Mouse (Mus musculus) left cerebral cortex, postnatal 25 days (tissue): ENCODE measurements around the gene Scfd2. TPM values are rescaled to one million over a fixed set of nuclear protein-coding genes. Genes with fewer than 3 reads are reported as not detected.

ENCODE experiments used
- DNase-seq, 2 experiments: peaks; one replicate each; pipeline ENCODE4 v3.0.0; 2022; ENCODE audit warnings: low spot score in 2 of 2, mixed read lengths in 1 of 2
- intact Hi-C: fragments of 180-260 bp; cut with DNase I; formaldehyde crosslinking; loops from one replicate; pipeline ENCODE4 v1.15.1; 2025
- total RNA-seq, 2 experiments: library from RNA; stranded (reverse); gene quantifications; 2 replicates each; pipeline ENCODE4 v1.2.3; 2021

Scfd2 gene
- total RNA-seq, 2 experiments from 2014 or later: 27.9 to 28.1 TPM

DNA sequence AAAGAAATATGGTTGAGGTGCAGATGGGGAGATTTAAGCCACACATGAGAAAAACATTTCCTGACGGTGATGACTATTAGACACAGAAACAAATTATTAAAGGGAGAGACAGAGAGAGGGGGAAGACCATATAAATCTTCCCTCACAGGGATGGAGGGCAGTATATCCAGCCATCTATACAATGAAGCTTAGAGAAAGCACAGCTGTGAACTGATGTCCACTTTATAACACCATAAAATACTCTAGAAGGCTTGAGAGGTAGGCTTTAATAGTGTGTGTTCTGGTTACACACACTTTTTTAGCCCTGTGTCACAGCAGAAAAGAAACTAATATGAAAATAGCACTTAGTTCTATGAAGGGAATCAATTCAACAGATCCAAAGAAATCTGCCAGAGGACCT is 61.9 kb downstream of the Scfd2 start:
- intact Hi-C loops: no loop called here
- no peak for DNase-seq

- intact Hi-C loops: no loop called here
- DNase-seq: no peak
Observed at GRCm38 (mm10) chr5:74467753-74468152, 63.8 kb downstream of the Scfd2 start.

DNA sequence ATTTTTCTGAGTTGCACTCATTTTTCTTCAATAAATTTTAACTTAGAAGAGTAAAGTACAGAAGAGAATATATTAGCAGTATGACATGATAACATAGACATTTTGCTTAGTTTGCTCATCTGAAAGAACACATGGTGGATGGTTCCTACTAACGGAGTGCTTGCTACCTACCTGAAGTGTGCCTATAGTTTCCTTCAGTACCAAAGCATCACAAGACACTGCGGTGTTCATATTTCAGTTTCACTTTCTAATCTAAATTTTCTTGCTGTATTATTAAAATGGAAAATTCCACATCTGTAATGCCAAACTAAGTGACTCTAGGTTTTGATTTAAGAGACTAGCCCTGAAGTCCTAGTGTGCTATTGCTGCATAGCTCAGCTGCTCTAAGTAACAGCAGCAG is 74.8 kb downstream of the Scfd2 start:
- DNase-seq: no peak
- intact Hi-C loops: no loop called here

- no peak for DNase-seq
- intact Hi-C loops: no loop called here
Observed at GRCm38 (mm10) chr5:74455510-74456269, 75.9 kb downstream of the Scfd2 start.

- no peak for DNase-seq
- intact Hi-C loops: no loop called here
Observed at GRCm38 (mm10) chr5:74455094-74455493, 76.5 kb downstream of the Scfd2 start.

GRCm38 (mm10) chr5:74450977-74451376 is 80.6 kb downstream of the Scfd2 start:
- intact Hi-C loops: no loop called here
- no peak for DNase-seq

DNA sequence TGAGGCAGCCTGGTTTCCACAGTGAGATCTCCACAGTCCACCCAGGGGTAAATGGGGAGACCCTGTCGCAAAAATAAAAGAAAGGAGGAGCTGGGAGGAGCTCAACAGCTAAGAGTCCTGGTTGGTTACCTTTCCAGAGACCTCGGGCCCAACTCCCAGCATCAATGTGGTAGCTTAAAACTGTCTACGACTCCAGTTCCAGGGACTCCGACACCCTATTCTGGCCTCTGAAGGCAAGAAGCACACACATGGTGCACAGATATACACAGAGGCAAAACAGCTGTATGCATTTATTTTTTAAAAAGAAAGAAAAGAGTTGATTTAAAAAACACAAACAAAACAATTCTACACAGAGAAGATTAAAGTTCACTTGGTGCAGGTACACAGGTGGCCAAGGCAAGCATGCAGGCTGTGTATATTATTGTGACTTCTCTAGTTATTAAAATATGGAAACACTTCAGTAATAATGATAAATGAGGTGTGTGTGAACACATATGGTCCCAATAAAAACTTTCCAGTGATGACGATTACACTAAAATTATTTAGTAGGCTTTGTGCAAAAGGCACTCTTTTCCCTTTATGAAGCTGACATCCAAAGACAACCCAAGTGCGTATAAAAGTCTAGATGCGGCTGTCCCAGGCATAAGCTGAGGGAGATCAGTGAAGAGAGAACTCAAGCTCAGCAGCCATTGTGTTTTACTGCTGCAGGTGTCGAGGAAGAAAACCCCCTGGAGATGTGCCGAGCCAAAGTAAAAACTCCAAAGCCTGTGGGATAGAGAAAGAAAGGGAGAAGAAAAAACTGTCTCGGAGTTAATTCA is 83.8 kb downstream of the Scfd2 start:
- intact Hi-C loops: no loop called here
- no peak for DNase-seq

DNA sequence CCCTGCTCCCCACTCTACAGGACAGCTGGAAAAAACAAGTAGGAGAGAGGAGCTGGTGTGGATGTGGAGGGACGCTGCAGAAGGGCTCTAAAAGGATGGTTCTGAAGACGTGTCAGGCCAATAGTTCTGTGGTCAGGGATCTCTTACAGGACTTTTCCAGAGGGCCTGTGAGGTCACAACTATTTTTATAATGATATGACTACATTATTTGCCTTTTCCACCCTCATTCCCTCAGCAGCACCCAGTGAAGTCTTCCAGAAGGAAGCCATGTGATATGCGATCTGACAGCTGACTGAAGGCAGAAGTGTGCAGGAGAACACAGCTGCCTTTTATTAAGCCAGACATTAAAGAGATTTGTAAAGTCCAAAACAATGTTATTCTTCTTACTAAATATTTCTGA is 85.7 kb downstream of the Scfd2 start:
- DNase-seq: no peak
- intact Hi-C loops: no loop called here

DNA sequence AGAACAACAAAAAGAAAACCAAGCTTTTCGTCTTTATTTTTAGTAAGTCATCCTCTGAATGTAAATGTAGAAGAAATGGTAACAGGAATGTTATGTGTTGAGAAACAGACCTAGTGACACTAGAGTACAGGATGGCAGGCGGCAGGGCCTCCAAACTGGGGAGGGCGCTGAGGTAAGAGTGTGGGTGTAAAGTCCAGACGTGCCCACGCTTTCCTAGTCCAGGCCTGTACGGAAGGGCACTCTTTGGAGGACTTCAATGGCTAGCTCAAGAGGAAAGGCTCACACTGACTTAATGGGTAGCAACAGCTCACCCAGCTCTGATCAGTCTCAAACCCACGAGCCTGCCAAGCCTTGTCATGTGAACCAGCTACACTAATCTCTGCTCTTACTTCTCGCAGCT is 93.2 kb downstream of the Scfd2 start:
- intact Hi-C loops: loop anchor here (10.0 kb wide), 2 partner anchors 506 to 684 kb away; no protein-coding TSS in a partner anchor
- DNase-seq: no peak

- DNase-seq: peak; percentile 72 to 74
- intact Hi-C loops: loop anchor here (2.0 to 10.0 kb wide), 4 partner anchors 121 to 723 kb away; no protein-coding TSS in a partner anchor
Observed at GRCm38 (mm10) chr5:74433580-74434147, 97.9 kb downstream of the Scfd2 start.

DNA sequence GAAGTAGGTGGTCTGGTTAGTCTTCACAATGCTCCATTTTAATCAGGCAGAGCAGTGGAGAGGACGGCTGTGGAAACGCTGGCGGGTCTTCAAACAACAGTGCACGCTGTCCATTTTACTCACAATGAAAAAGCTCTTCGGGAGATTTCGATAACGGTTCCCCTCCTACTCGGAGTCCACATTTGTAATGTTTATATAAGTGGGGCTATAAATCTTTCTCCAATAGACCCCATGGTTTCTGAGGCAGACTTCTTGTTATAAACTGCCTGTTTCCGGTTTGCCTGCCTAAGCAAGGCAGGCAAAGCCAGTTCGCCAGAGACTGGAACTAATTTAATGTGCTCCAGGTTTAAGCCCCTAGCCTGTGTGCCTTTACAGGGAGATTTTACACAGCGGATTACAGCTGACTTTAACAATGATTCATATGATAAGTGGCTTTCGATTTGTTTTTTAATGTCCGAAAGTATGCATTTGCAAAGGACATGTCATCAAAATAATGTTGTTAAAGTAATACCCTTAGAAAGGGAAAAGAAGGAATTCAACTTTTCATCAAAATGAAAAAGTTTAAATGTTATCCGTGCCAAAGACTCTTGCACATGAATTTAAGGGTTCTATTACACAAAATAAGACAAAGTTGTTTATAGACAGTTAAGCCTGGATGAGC is 98.5 kb downstream of the Scfd2 start:
- no peak for DNase-seq
- intact Hi-C loops: loop anchor here (2.0 to 10.0 kb wide), 4 partner anchors 121 to 724 kb away; no protein-coding TSS in a partner anchor

DNA sequence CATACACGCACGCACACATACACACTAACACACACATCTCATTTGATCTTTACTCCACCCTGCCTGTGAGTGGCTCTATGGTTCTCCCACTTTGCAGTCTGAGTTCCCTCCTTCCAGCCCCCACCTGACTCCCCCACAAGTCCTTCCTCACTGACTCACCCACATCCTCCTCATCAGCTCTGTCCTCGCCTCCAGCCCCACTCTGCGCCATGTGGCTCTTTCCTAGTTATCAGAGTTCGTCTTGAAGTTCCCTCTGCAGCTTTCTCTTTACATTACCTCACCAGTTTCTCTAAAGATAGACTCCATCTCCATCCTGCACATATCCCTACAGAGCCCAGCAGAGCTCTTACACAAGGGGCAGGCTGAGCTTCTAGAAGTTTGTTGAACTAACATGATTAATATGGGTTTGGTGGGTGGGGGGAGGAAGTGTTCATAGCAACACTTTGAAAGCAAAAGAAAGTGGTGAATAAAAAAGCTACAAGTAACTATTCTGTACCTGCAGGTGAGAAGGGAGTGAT is 110.9 kb downstream of the Scfd2 start:
- intact Hi-C loops: no loop called here
- peak in 1 of 2 experiments; percentile 22 for DNase-seq

DNA sequence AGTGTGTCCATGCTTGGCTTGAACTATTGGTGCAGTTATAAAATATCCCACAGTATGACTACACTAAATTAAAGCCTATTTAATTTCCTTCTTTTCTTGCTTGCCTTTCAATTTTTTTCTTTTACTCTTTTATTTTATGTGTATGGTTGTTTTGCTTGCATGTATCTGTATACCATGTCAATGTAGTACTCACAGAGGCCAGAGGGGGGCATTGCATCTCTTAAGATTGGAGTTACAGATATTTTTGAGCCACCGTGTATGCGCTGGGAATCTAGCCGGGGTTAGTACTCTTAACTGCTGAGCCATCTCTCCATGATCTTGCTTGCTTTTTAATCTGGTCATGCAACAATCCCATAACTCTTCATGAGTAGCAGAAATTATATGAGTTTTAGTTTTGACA is 119.0 kb downstream of the Scfd2 start:
- intact Hi-C loops: no loop called here
- DNase-seq: no peak

DNA sequence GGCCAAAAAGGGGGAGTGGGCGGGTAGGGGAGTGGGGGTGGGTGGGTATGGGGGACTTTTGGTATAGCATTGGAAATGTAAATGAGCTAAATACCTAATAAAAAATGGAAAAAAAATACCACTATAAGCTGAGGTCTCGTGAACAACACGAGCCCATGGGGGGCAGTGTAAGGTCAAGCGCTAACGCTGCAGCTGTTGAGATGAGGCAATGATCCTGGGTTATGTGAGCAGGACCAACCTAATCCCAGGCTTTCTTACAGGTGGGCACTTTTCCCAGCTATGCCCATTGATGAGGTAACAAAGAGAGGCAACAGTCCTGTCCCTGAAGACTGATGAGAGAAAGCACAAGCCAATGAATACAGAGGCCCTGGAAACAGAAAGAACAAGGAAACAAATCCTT is 126.7 kb downstream of the Scfd2 start:
- intact Hi-C loops: no loop called here

GRCm38 (mm10) chr5:74404083-74404482 is 127.5 kb downstream of the Scfd2 start:
- intact Hi-C loops: no loop called here
- DNase-seq: no peak

More for the DNA sequence above, 126.7 kb downstream of the Scfd2 start:
- DNase-seq: no peak

- no peak for DNase-seq
- intact Hi-C loops: no loop called here
Observed at GRCm38 (mm10) chr5:74402626-74403025, 128.9 kb downstream of the Scfd2 start.

DNA sequence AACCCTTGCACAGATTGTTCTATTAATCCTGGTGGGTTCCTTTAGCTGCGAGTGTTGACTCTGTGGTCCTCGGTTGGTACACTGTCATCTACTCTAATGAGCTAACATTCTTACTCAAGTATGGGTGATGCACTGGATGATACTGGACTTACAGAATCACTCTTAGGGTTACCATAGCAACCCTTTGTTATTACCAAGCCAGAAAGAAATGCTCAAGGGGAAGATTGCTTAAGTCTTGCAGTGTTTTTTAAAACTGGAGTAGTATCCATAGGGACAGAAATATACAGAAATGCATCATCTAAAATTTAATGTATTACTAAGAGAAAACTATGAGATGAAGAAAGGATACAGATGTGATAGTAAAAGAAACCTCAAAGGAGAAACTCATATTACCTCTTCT is 139.8 kb downstream of the Scfd2 start:
- no peak for DNase-seq
- intact Hi-C loops: no loop called here

DNA sequence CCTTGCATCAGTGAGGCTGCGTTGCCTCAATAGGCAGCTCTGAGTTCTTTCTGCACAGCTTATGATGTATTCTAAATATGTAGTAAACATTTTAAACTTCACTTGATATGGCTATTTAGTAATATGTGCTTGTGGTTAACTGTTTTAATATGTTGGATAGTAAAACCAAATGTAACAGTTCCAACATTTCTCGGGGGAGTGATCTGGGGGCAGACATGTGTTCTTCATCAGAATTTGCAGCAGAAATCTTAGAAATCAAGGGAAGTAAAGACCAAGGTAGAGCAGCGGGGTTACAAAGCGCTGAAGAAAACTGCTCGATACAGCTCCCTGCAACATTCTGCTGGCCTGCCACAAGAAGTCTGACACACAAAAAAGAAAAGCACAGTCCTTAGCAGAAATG is 140.2 kb downstream of the Scfd2 start:
- no peak for DNase-seq
- intact Hi-C loops: no loop called here

DNA sequence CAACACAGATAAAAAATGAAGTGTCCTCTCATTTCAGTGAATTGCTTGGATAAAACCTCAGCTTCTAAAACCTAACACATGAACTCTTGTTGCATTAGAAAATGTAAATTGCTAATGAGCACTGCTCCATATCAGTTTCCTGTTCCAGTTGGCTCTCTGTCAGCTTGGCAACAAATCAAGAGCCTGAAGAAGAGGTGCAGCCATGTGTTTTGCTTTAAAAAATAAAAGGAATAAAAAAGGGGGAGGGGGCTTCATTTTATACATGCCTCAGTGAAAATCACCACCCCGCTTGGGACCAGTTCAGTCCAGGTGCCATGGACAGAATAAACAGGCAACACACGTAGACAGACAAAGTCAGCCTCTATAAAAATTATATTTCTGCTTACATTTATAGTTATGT is 142.7 kb downstream of the Scfd2 start:
- no peak for DNase-seq
- intact Hi-C loops: no loop called here

- peak in 1 of 2 experiments; percentile 9 for DNase-seq
- intact Hi-C loops: no loop called here
Observed at GRCm38 (mm10) chr5:74388101-74388500, 143.5 kb downstream of the Scfd2 start.
